Mouse (Mus musculus) c-Kit-positive CD71-negative TER-119-negative erythroid progenitor cells, embryonic 14.5 days (primary cell): ENCODE measurements around the gene C1qtnf2.

Source experiments
- DNase-seq: peaks from one replicate; pipeline ENCODE4 v3.0.0-alpha.2; 2013; ENCODE audit warnings: low read depth

The C1qtnf2 gene

DNA sequence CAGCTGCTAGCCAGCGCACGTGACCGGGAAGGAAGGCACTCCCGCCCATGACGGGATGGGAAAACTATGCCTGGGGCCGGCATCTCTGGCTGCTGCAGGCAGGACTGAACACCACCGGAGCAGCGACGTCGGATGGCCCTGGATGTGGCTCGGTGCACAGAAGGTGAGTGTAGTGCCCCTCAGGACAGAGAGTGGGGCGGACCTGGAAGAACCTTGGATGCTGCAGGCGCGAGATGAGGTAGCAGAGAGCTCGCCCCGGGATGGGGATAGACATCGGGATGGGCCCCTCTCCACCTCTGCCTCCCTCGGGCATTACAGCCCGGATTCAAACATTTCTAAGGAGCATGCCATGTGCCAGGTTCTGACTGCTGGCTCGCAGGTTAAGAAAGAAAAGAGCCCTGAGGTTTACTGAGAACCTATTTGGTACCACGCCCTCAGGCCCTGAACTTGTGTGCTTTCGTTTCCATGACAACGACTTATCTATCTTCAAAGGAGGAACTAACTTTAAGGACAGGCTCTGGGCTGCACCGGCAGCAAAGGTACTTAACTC lies at the start of gene C1qtnf2:
Gene C1qtnf2 (plus strand): TSS at position 52 of the 550 bp plus-strand sequence.
- peak; percentile 32 for DNase-seq

DNA sequence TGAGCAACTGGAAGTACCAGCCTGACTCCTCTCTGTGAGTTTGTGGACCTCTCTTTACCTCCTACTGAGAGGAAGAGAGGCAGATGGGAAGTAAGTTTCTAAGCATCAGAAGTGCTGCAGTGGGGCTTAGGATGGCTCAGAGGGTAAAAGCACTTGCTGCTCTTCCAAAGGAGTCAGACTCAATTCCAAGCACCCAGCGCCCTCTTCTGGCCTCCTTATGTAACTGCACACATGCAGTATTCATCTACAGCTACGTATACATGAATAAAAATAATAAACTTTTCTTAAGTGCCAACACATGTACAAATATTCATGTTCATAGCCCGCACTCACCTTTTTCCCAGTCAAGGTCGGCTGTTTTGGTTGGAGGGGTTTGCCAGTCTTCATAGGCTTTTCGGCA lies 49.7 kb upstream of the C1qtnf2 start:
- DNase-seq, result no peak

DNA sequence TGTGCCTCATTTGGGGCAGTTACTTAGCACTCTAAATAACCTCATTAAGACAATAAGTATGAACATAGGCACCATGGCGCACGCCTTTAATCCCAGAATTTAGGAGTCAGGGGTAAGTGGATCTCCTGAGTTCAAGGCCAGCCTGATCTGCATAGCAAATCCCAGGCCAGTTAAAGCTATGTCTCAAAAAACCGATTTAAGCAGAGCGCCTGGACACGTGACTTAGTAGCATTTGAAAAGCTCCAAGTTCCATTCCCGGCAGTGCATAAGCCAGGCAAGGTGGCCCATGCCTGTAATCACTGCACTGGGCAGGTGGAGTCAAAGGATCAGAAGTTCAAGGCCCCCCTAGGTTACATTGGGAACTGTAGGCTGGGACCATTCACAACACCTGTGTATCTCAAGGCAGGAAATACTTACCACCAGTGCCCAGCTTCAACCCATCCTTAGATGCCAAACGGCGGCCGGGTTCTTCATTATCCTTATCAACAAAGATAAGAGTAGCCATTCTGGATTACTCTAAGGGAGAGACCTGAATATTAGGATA lies 48.8 kb upstream of the C1qtnf2 start:
- no peak for DNase-seq

DNA sequence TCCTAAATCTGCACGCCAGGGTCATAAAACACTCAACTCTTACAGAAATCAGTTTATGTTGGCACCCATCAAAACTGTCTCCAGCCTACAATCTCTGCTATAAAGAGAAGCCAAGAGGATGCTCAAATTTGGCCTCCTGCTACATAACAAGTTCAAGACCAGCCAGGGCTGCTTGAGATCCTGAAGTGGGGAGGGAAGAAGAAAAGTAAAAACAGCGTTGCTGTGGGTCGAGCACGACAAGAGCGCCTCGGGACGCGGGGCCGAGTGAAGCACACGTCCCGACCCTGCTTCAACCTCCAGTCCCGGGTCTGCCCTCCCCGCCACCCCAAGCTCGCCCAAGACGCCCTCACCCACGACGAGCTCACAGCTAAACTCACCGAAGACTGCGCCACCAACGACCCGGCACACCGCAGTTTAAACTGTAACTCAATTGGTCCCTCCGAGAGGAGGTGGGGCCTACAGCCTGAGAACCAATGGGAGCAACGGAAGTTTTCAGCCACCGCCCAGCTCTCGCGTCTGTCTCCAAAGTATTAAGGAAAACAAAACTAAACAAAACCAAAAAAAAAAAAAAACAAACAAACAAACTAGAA lies 48.2 kb upstream of the C1qtnf2 start, which contains the start of gene Pttg1:
Gene Pttg1 (minus strand): TSS at position 428 of the 590 bp plus-strand sequence.
- peak; percentile 76 for DNase-seq

DNA sequence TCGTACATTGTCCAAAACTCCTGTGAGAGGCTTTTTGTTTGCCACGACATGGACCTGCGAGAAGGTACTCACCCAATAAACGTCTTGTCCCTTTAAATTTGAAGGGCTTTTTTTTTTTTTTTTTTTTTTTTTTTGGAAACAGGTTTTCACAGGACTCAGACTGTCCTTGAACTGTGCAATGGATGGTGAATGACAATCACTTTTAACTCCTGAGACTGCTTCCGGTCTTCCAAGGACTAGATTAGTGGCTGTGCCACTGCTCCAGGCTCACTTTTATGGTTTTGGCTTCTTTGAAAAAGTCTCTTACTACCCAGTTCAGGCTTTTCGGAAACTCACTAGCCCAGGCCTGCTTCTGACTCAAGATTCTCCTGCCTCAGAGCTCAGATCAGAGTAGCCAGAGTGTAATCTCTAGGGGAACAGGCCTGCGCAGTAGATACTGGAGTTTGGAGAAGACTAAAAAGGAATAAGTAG lies 47.6 kb upstream of the C1qtnf2 start:
- DNase-seq, result no peak

DNA sequence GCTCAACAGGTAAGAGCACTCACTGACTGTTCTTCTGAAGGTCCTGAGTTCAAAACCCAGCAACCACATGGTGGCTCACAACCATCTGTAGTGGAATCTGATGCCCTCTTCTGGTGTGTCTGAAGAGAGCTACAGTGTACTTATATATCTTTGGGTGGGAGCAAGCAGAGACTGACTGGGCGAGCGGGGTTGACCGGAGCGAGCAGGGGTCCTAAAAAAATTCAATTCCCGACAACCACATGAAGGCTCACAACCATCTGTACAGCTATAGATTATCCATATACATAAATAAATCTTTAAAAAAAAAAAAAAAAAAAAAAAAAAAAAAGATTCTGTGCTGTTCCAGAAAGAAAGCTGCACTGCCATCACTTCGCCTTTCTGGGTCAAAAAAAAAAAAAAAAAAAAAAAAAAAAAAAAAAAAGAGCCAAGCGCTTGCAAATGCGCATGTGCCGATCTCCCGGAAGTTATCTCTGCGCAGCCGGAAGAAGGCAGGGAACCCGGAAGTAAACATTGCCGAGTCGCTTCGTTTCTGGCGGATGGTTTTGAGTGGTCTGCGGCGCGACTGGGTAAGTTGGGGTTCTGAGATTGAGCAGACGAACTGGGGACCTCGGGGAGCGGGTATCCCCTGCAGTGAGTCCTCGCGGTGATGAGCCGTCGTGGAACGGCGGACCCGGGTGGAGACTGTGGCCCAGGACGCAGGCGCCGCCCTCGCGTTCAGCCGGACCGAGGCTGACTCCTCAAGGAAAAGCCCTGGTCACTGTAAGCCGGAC lies 40.6 kb upstream of the C1qtnf2 start, which contains the start of gene Slu7:
Gene Slu7 (plus strand): TSS at position 491 of the 770 bp plus-strand sequence.
- DNase-seq, result peak; percentile 57

DNA sequence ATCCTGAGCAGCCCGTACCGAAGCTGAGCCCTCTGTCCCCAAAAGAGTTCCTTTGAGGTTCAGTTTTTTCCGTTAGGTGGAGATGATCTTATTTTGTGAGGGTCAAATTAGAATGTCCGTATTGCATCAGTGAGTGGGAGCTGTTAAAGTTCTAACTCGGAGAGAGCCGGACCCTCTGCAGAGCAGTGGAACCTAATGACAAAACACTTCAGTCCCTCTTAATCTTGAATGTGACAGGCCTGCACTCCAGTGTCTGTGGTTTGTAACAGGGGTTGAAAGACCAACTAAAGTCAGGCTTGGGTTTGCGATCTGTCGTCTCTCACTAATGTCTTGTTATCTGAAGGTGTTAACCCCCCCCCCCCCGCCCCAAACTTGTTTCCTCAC lies 40.1 kb upstream of the C1qtnf2 start:
- no peak for DNase-seq

DNA sequence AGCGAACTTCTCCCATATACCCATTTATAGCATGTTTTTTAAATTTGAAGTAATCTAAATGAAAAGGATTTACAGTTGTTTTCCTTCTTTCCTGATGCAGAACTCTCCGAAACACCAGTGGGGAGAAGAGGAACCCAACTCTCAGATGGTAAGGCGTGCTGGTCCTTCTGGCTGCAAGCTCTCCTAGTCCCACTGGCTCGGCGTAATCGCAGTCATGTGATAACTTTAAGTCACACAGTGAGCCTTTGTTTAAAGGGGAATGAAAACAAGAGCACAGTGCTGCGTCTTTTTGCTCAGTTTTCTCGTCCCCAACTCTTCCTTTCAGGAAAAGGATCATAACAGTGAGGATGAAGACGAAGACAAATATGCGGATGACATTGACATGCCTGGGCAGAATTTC lies 33.0 kb upstream of the C1qtnf2 start:
- no peak for DNase-seq

DNA sequence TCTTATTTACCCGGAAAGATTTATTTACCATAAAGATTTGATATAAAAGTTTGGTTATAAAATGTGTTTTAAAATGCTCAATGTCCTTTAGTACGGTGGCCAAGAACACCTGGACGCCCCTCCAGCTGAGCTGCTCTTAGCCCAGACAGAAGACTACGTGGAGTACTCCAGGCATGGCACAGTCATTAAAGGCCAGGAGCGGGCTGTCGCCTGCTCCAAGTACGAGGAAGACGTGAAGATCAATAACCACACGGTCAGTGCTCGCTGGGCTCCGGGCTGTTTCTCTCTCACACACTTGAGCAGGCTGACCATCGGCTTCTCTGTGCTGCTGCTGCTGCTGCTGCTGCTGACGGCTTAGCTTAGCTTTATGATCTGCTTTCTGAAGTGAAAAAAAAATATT lies 30.9 kb upstream of the C1qtnf2 start:
- no peak for DNase-seq

DNA sequence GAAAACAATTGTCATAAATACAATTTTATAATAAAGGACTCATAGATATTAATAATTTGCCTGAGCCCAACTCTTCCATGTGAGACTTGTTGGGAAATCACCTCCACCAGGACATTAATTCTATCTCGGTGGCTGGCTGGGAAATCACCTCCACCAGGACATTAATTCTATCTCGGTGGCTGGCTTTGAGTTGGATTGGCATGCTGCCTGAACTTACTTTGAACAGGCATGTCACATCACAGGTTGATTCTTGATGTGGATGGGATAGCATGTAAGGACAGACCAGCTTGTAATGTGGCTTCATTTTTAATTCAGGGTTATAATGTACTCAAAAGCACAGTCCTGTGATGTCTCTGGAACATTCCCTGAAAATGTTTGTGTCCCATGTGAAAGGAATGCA lies 24.2 kb upstream of the C1qtnf2 start:
- no peak for DNase-seq

DNA sequence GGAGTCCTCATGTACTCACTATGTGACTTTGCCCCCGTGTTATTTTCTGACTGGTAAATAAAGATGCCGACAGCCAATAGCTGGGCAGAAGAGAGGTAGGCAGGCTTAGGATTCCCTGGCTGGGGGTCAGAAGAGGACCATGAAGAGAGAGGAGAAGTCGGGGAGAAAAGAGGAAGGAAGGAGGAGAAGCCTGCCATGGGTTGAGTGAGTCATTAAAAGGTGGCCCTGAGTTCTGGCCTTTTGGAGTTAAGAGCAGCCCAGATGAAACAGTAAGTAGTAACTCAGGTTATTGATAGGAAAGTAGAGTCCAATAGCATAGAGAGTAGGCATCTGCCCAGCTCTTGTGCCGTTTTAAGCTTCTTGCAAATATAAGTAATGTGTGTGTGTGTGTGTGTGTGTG lies 22.8 kb upstream of the C1qtnf2 start:
- DNase-seq, result no peak

DNA sequence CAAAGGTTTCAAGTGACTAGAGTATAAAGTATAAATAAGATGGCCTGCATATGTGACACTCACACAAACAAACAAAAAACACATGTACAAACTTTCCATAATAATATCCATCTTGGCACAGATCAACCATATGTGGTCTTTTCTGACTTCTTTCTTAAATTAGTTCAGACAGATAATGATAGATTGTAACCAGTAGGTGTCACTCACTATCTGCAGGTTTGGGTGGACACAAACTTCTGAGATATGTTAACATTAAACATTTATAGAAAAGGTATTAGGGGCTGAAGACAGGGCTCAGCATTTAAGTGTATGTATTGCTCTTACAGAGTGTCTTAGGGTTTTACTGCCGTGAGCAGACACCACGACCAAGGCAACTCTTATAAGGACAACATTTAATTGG lies 21.8 kb upstream of the C1qtnf2 start:
- no peak for DNase-seq

DNA sequence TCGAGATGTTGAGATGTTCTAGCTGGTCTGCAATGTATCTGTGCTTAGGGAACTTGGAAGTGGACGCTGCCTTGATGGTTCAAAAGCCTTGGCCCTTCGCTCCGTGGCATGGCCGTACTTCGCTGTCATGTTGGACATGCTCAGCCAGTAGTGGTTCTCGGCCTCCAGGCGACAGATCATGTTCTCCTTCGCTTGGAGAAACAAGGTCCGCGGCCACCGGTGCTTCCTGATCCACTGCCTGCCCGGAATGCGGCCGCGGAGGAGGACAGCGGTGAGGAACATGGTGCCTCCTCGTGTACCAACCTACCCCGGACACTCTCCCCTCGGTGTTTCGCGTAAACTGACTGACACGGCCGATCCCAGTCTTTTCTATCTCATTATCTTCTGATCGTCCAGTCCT lies 10.9 kb upstream of the C1qtnf2 start:
- DNase-seq, result no peak

DNA sequence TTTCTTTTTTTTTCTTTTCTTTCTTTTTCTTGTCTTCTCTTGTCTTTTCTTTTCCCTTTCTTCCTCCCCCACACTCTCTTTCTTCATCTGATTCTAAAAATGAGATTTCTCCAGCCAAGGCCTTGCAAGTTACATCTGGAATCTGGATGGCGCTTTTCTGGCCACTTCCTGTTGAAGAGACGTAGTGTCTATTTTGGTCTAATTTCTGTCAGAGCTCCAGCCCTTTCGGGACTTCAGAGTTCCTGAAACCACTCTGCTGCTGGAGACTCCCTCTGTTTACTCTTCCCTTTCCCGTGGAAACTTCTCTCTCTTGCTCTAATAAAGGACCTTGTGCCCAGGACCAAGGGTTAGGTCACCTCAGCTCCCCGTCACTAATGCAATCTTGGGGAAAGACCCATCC lies 4.0 kb upstream of the C1qtnf2 start:
- no peak for DNase-seq

DNA sequence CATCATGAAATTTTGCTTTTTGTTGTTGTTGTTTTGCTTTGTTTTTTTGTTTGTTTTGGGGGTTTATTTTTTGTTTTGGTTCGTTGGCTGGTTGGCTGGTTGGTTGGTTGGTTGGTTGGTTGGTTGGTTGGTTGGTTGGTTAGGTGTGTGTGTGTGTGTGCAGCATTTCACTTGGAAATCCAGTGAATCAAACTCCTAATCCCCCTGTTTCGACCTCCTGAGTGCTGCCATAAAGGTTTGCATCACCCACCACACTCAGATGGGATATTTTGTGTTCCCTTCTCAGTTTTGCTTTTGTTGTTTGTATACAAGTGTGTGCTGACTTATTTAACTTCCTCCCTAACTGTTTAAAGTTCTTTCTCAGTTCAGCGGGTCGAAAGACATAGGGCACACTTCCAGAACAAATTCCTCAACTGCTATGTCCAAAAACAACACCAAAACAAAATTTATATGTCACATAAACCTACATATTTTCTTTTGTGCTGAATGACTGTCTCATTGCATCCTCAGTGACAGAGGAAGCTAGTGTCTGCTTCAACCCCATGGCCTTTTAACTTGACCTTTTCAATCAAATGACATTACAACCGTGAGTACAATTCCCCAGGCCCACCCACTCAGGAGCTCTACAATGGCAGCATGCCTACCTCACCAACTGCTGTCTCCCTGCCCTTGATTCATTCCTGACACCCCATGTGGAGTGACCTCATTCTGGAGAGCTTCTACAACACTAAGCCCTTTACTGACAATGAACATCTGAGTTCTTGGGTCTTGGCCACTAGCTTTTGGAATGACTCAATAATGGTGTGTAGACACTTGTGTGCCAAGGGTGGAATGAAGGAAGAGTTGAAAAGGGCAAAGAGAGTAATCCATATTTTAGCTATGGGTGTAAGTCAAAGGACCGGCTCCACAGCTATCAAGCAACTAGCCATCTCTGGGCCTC lies 2.9 kb upstream of the C1qtnf2 start:
- no peak for DNase-seq

DNA sequence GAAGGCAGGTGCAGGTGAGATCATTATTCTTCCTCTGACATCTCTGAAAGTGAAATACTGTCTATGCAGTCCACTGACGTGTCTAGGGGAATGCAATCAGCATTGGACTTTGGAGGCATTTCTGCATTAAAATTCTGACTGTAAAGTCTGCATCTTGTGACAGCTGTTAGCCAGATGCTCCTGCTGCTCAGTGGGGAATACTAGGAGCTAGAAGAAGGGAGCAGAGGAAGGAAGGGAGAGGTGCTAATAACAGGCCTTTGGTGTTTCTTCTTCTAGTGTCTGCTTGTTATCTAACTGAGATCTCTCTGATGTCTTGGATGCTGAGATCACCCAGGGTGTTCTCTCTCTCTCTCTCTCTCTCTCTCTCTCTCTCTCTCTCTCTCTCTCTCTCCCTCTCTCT lies 961 bp upstream of the C1qtnf2 start:
- DNase-seq, result no peak

DNA sequence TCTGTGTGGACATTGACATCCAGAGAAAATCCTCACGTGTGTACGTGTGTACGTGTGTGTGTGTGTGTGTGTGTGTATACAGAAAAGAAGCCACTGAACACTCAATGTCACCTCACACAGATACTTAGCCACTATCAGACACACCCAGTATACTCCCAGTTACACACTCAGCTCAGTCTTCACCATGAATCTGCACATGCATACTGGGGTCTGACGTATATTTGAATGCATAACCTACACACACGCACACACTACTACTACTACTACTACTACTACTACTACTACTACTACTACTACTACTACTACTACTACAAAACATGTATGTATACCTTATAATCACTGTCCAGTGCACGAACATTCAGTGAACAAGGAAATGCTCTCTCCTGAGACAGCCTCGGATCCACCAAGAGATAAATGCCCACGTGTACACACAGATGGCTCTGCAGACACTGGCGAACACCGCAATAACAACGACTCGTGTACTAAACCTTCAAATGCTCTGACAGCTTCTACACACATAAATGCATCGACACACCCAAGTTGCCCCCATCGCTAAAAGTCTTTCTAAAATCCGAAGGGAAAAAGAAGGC lies 346 bp upstream of the C1qtnf2 start:
- no peak for DNase-seq

DNA sequence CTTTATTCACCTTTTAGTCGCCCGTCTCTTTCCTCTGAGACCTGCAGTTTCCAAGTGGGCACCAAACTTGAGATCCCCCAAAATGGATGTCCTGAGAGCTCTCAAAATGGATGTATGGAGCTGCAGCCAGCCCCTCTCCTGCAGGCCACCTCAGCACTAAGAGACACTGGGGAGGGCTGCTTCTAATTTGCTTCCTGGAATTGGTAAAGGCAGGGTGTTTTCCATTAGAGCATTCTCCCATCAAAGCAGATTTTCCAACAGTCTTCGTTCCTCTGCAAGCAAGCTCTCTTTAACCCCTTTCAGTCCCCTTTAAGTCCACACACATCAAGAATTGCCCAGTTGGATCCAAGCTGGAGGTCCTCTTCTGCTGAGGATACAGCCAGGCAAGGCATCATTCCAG lies 5.3 kb downstream of the C1qtnf2 start:
- DNase-seq, result no peak

DNA sequence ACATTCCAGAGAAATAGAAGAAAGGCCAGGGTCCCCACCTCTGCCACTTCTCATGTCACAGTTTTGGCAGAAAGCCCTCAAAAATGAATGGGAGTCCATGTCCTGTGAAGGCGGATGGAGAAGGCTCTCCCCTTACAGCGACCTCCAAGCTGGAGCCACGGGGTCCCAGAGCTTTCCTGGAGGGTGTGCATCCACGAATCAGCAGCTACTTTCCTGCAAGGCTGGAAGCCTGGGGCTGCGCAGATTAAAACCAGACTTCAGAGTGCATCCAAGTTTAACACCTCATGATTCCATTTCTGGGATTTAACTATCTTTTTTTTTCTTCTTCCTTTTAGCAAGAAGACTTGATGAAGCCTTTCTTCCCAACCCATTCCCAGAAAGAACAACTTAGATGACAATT lies 6.5 kb downstream of the C1qtnf2 start:
- DNase-seq, result no peak

DNA sequence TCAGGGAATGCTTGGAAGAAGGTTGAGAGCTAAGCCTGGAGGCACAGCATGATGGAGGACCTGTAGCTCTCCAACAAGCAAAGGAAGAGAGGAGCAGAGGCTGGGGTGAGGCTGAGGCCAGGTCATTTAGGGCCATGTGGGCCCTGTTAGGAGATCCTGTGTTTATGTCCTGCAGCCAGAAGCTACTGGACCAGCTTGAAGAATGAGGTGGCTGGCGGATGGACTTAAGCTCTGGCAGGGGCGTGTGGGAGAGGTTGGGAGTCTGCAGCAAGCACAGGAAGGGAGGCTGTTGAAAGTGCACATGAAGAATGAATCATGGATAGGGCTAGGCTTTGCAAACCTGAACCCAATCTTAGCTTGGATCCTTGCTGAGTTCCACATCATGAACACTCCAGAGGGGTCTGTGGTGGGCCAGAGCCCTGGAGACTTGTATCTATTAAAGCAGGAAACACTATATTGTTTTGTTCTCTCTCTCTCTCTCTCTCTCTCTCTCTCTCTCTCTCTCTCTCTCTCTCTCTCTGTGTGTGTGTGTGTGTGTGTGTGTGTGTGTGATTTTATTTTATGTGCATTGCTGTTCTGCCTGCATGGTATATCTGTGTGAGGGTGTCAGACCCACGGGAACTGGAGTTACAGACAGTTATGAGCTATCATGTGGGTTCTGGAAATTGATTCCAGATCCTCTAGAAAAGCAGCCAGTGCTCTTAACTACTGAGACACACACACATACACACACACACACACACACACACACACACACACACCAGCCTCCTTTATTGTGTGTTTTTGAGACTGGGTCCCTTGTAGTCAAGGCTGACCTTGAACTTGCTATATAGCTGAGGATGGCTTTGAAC lies 7.8 kb downstream of the C1qtnf2 start:
- no peak for DNase-seq
